Comparison of ENCODE assay signal across 29 mouse cellular contexts in genomic region chr5:74479947-74480346, GRCm38 (mm10). TPM values are rescaled to one million over a fixed set of nuclear protein-coding genes. Genes with fewer than 3 reads are reported as not detected.
DNase-seq lines count a peak whose midpoint lies in the region; ATAC-seq and TF ChIP-seq lines count a peak whose summit lies in the region.
"Had no signal": no experiment of that assay in that cellular context is flagged by ENCODE, and none has a peak within 500 bp of the region (broad histone marks: within the 10 kb centered on the region; RNA-seq: fewer than 3 reads in every experiment).

No protein-coding gene starts in this region.

- no peaks in the 10 kb centered on the region for H3K9me3 ChIP-seq in kidney, embryonic 14.5 days (ENCODE audit: control insufficient read depth, low read length)
- H3K9me3 ChIP-seq in intestine, postnatal 0 days (ENCODE audit: control insufficient read depth): no peaks in the 10 kb centered on the region
- H3K9me3 ChIP-seq: embryonic facial prominence, embryonic 13.5 days; forebrain, embryonic 10.5 days; heart, embryonic 15.5 days; hindbrain, embryonic 13.5 days; liver, embryonic 15.5 days; neural tube, embryonic 12.5 days had no signal

- 0 out of 2 replicates have a peak, but pooled peaks cover 2% of the 10 kb centered on the region for H3K4me1 ChIP-seq in kidney, embryonic 14.5 days (ENCODE audit: control insufficient read depth, insufficient read depth, low read length)
- no peaks in the 10 kb centered on the region for H3K4me1 ChIP-seq in intestine, postnatal 0 days (replicated peaks; ENCODE audit: control insufficient read depth, insufficient read depth, low read length)
- H3K4me1 ChIP-seq: liver, embryonic 15.5 days had no signal

- no peak overlapping the region for H3K4me3 ChIP-seq in kidney, embryonic 14.5 days (ENCODE audit: low read length)
- H3K4me3 ChIP-seq in intestine, postnatal 0 days (ENCODE audit: low read depth, low read length): no peak overlapping the region
- H3K4me3 ChIP-seq: embryonic facial prominence, embryonic 13.5 days; forebrain, embryonic 10.5 days; gastrocnemius, adult 2 months; heart, embryonic 15.5 days; hindbrain, embryonic 13.5 days; liver, embryonic 15.5 days; myocyte; neural tube, embryonic 12.5 days had no signal

- no peak overlapping the region for H3K9ac ChIP-seq in kidney, embryonic 14.5 days (ENCODE audit: low read depth, low read length)
- no peak overlapping the region for H3K9ac ChIP-seq in intestine, postnatal 0 days (ENCODE audit: low read depth, low read length)
- H3K9ac ChIP-seq: embryonic facial prominence, embryonic 13.5 days; heart, embryonic 15.5 days; hindbrain, embryonic 13.5 days; liver, embryonic 15.5 days; lung, embryonic 14.5 days; neural tube, embryonic 12.5 days had no signal

- peak; percentile 41 for DNase-seq in adrenal gland, adult 2 months
- no peak for DNase-seq in adrenal gland, postnatal 10 days
- no peak for DNase-seq in kidney, postnatal 10 days
- DNase-seq in adrenal gland, postnatal 14 days: peak; percentile 38
- DNase-seq: cerebellum, adult 11 months; cerebellum, adult 9-11 months; gastrocnemius, adult 2 months; gastrocnemius, postnatal 36 days; heart, adult 18-20 months; liver; lung, postnatal 14 days; right cerebral cortex, adult 18-20 months; thymus, adult 2 months; thymus, postnatal 4 days had no signal

- H3K27ac ChIP-seq in kidney, embryonic 14.5 days (ENCODE audit: low read depth, low read length): peak overlapping the region; percentile 67
- H3K27ac ChIP-seq in intestine, postnatal 0 days (ENCODE audit: low read depth, low read length): no peak overlapping the region
- H3K27ac ChIP-seq: embryonic facial prominence, embryonic 13.5 days; forebrain, embryonic 10.5 days; gastrocnemius, adult 2 months; heart, embryonic 15.5 days; hindbrain, embryonic 13.5 days; kidney, postnatal 0 days; liver, embryonic 15.5 days; neural tube, embryonic 12.5 days had no signal

- no peak for TF ChIP-seq CTCF in intestine, postnatal 0 days (IDR thresholded peaks at IDR 0.05; ENCODE audit: low read depth)

- 56% methylated on average over 4 of the region's 4 CpGs for WGBS in kidney, embryonic 14.5 days
- 63% methylated on average over 4 of the region's 4 CpGs for WGBS in intestine, postnatal 0 days

- no peaks in the 10 kb centered on the region for H3K36me3 ChIP-seq in kidney, embryonic 14.5 days (ENCODE audit: control insufficient read depth, insufficient read depth, low read length)
- no peaks in the 10 kb centered on the region for H3K36me3 ChIP-seq in intestine, postnatal 0 days (ENCODE audit: control insufficient read depth, insufficient read depth)
- H3K36me3 ChIP-seq: embryonic facial prominence, embryonic 13.5 days; forebrain, embryonic 10.5 days; heart, embryonic 15.5 days; hindbrain, embryonic 13.5 days; liver, embryonic 15.5 days; neural tube, embryonic 12.5 days had no signal

- no peak overlapping the region for H3K4me2 ChIP-seq in kidney, embryonic 14.5 days (replicated peaks; ENCODE audit: low read depth, low read length)
- H3K4me2 ChIP-seq in intestine, postnatal 0 days (replicated peaks; ENCODE audit: low read depth): no peak overlapping the region
- H3K4me2 ChIP-seq: embryonic facial prominence, embryonic 13.5 days; heart, embryonic 15.5 days; hindbrain, embryonic 13.5 days; liver, embryonic 15.5 days; lung, embryonic 14.5 days; midbrain, embryonic 11.5 days; neural tube, embryonic 12.5 days had no signal

- no peaks in the 10 kb centered on the region for H3K27me3 ChIP-seq in kidney, embryonic 14.5 days (ENCODE audit: control insufficient read depth, insufficient read depth, low read length)
- no peaks in the 10 kb centered on the region for H3K27me3 ChIP-seq in intestine, postnatal 0 days (replicated peaks; ENCODE audit: control insufficient read depth, insufficient read depth, low read length)
- H3K27me3 ChIP-seq: embryonic facial prominence, embryonic 13.5 days; heart, embryonic 15.5 days; hindbrain, embryonic 13.5 days; liver, embryonic 15.5 days; neural tube, embryonic 12.5 days had no signal

- no peak for ATAC-seq in kidney, embryonic 14.5 days (ENCODE audit: low FRiP score, low TSS enrichment)
- ATAC-seq in megakaryocyte-erythroid progenitor cell, adult 5-6 weeks (replicated peaks; ENCODE audit: low FRiP score, low TSS enrichment, poor library complexity, severe bottlenecking): peak; percentile 71
- no peak for ATAC-seq in intestine, postnatal 0 days
- ATAC-seq: forebrain, embryonic 16.5 days; intestine, embryonic 16.5 days had no signal

RNA-seq across cellular contexts. Expression of gene Scfd2, which starts 51.6 kb away (rescaled TPM):
- total RNA-seq in adrenal gland, adult 2 months (2021): 10 to 100 TPM; 21.6 to 28.6 TPM
- polyA plus RNA-seq in adrenal gland, adult 2 months (2012; rRNA removed): 16.3 and 18.1 TPM in 2 replicates
- 10 to 100 TPM; 16.5 to 19.9 TPM for total RNA-seq in adrenal gland, postnatal 10 days (2021)
- 11.4 and 18.3 TPM in 2 replicates for polyA plus RNA-seq in kidney, embryonic 14.5 days (2014; fragmentation: Nextera tagmentation; extraction: Ambion mirVana)
- 20.2 and 22.6 TPM in 2 replicates for total RNA-seq in adrenal gland, postnatal 14 days (2021)
- total RNA-seq in megakaryocyte-erythroid progenitor cell, adult 5-6 weeks (2014; fragmentation: Nextera tagmentation): 20.9 and 30.1 TPM in 2 replicates
- 17.0 and 22.6 TPM in 2 replicates for total RNA-seq in megakaryocyte-erythroid progenitor cell, adult 5-6 weeks (2017)
- polyA plus RNA-seq in intestine, postnatal 0 days (2015; fragmentation: Nextera tagmentation; extraction: Ambion mirVana): 16.8 and 17.6 TPM in 2 replicates

RNA-seq across cellular contexts. Expression of gene Fip1l1, which starts 55.3 kb away (rescaled TPM):
- total RNA-seq in adrenal gland, adult 2 months (2021): 10 to 100 TPM; 49.7 to 76.7 TPM
- 11.4 and 22.0 TPM in 2 replicates for polyA plus RNA-seq in adrenal gland, adult 2 months (2012; rRNA removed)
- 10 to 100 TPM; 51.4 to 56.7 TPM for total RNA-seq in adrenal gland, postnatal 10 days (2021)
- polyA plus RNA-seq in kidney, embryonic 14.5 days (2014; fragmentation: Nextera tagmentation; extraction: Ambion mirVana): 69.9 and 110 TPM in 2 replicates
- 56.7 and 65.8 TPM in 2 replicates for total RNA-seq in adrenal gland, postnatal 14 days (2021)
- 90.0 and 106 TPM in 2 replicates for total RNA-seq in megakaryocyte-erythroid progenitor cell, adult 5-6 weeks (2014; fragmentation: Nextera tagmentation)
- total RNA-seq in megakaryocyte-erythroid progenitor cell, adult 5-6 weeks (2017): 188 and 247 TPM in 2 replicates
- 37.7 and 42.0 TPM in 2 replicates for polyA plus RNA-seq in intestine, postnatal 0 days (2015; fragmentation: Nextera tagmentation; extraction: Ambion mirVana)

Comparison
In these comparisons a context has a peak if more than half of its experiments do, and no peak if none do; other contexts are left out.
1. DNase-seq: peak in adrenal gland, adult 2 months (single experiment) and adrenal gland, postnatal 14 days (single experiment); none in adrenal gland, postnatal 10 days (single experiment) and kidney, postnatal 10 days (single experiment).